Mouse (Mus musculus): ENCODE measurements around the gene Rab26. TPM values are rescaled to one million over a fixed set of nuclear protein-coding genes. Genes with fewer than 3 reads are reported as not detected.

Gene Rab26
- polyA plus RNA-seq, 1 experiment from 2014 or later: 6.6 TPM

DNA sequence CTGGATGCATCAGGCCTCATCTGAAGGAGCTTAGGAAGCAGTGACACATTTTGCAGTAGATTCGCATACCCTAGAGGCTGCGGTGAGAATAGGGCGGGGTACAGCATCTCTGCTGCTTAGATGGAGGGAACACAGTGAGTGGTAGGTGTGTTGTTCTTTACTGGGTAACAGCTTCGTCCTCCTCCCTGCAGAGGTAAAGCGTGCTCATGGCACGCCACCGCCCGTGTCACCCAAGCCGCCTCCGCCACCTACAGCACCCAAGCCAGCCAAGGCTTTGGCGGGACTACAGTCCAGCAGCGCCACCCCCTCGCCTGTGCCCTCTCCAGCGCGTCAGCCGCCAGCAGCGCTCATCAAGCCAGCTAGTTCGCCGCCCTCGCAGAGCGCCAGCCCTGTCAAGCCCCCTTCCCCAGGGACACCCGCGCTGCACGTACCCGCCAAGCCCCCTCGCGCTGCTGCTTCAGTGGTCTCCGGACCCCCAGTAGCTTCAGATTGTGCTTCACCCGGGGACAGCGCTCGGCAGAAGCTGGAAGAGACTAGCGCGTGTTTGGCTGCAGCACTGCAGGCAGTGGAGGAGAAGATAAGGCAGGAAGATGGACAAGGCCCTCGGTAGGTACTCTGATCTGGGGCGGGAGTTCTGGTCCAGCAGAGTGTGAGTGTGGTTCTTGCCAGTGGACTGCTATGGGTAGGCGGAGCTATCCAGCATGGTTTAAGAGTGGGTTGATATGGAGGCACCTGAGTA, 27.5 kb downstream of the Rab26 start:
- Histone ChIP-seq H3K36me3 (ENCODE audit: control insufficient read depth, insufficient read depth, low read length) (peaks cover 19% of the 10 kb centered on the region), H3K27ac (ENCODE audit: low read length) (no peak overlapping the region), H3K9ac (ENCODE audit: low read depth, low read length) (peak overlapping the region; percentile 58), H3K9me3 (ENCODE audit: control insufficient read depth, low read length) (no peaks in the 10 kb centered on the region), H3K4me2 (ENCODE audit: low read depth, low read length) (peak overlapping the region; percentile 48), H3K4me3 (ENCODE audit: low read length) (peak overlapping the region; percentile 24; the same call in 1 of the 2 replicates), H3K4me1 (ENCODE audit: control insufficient read depth, insufficient read depth, low read length) (peaks cover 14% of the 10 kb centered on the region), H3K27me3 (replicated peaks; ENCODE audit: control insufficient read depth, insufficient read depth, low read length) (no peaks in the 10 kb centered on the region)
- WGBS: 33% methylated on average over 36 of the region's 36 CpGs
- ATAC-seq: peak; percentile 45

DNA sequence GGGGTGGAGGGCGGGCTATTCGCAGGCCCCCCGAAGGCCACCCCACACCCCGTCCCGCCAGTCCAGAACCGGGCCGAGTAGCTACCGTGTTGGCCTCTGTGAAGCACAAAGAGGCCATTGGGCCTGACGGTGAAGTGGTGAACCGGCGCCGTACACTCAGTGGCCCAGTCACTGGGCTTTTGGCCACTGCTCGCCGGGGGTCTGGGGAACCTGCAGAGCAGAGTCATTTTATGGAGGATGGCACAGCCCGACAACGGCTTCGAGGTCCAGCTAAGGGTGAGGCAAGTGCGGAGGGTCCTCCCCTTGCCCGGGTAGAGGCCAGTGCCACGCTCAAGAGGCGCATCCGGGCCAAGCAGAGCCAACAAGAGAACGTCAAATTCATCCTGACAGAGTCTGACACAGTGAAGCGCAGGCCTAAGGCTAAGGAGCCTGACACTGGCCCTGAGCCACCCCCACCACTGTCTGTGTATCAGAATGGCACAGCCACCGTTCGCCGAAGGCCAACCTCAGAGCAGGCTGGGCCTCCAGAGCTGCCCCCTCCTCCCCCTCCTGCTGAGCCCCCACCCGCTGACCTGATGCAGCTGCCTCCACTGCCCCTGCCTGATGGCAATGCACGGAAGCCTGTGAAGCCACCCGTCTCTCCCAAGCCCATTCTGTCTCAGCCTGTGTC, 28.6 kb downstream of the Rab26 start:
- no peak overlapping the region for H3K9ac ChIP-seq (ENCODE audit: low read depth, low read length)
- H3K9me3 ChIP-seq (ENCODE audit: control insufficient read depth, low read length): no peaks in the 10 kb centered on the region
- peaks cover 14% of the 10 kb centered on the region for H3K4me1 ChIP-seq (ENCODE audit: control insufficient read depth, insufficient read depth, low read length)
- peaks cover 14% of the 10 kb centered on the region for H3K36me3 ChIP-seq (ENCODE audit: control insufficient read depth, insufficient read depth, low read length)
- ATAC-seq: no peak
- no peak overlapping the region for H3K4me3 ChIP-seq (ENCODE audit: low read length)
- no peak overlapping the region for H3K27ac ChIP-seq (ENCODE audit: low read length)
- no peak overlapping the region for H3K4me2 ChIP-seq (ENCODE audit: low read depth, low read length)
- H3K27me3 ChIP-seq (replicated peaks; ENCODE audit: control insufficient read depth, insufficient read depth, low read length): no peaks in the 10 kb centered on the region
- WGBS: 88% methylated on average over 30 of the region's 30 CpGs

DNA sequence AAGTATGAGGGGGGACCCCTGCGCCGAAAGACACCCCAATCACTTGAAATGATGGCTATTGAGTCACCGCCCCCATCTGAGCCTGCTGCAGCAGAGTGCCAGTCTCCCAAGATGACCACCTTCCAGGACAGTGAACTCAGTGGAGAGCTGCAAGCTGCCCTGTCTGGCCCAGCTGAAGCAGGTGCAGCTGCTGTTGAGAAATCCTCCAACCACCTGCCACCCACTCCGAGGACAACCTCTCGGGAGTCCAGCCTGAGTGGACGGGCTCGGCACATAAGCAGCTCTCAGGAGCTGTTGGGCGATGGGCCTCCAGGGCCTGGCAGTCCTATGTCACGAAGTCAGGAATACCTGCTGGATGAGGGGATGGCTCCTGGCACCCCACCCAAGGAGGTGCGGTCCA, 29.9 kb downstream of the Rab26 start:
- no peak overlapping the region for H3K27ac ChIP-seq (ENCODE audit: low read length)
- peaks cover 14% of the 10 kb centered on the region for H3K4me1 ChIP-seq (ENCODE audit: control insufficient read depth, insufficient read depth, low read length)
- H3K36me3 ChIP-seq (ENCODE audit: control insufficient read depth, insufficient read depth, low read length): peaks cover 6% of the 10 kb centered on the region; the same call in 1 of the 2 replicates
- no peak overlapping the region for H3K4me2 ChIP-seq (ENCODE audit: low read depth, low read length)
- no peak overlapping the region for H3K4me3 ChIP-seq (ENCODE audit: low read length)
- no peak overlapping the region for H3K9ac ChIP-seq (ENCODE audit: low read depth, low read length)
- no peaks in the 10 kb centered on the region for H3K27me3 ChIP-seq (replicated peaks; ENCODE audit: control insufficient read depth, insufficient read depth, low read length)
- no peak for ATAC-seq
- H3K9me3 ChIP-seq (ENCODE audit: control insufficient read depth, low read length): no peaks in the 10 kb centered on the region
- WGBS: 90% methylated on average over 10 of the region's 10 CpGs

DNA sequence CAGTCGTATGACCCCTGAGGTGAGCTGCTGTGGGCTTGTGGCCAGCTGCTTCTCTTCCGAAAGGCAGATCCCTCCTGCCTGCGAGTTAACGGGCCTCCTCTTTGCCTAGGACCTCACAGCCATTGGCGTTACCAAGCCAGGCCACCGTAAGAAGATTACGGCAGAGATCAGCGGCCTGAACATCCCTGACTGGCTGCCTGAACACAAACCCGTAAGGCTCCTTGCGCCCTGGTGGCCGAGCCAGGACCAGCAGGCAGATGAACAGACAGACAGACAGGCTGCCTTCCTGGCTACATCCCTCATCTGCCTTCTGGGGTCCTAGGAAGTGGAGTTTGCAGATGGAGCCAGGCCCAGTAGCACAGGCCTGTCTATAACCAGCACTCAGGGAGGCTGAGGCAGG, 31.8 kb downstream of the Rab26 start:
- no peak overlapping the region for H3K27ac ChIP-seq (ENCODE audit: low read length)
- peaks cover 8% of the 10 kb centered on the region for H3K4me1 ChIP-seq (ENCODE audit: control insufficient read depth, insufficient read depth, low read length)
- H3K9me3 ChIP-seq (ENCODE audit: control insufficient read depth, low read length): no peaks in the 10 kb centered on the region
- H3K4me2 ChIP-seq (ENCODE audit: low read depth, low read length): no peak overlapping the region
- no peak overlapping the region for H3K4me3 ChIP-seq (ENCODE audit: low read length)
- H3K36me3 ChIP-seq (ENCODE audit: control insufficient read depth, insufficient read depth, low read length): 0 out of 2 replicates have a peak, but pooled peaks cover 3% of the 10 kb centered on the region
- H3K27me3 ChIP-seq (replicated peaks; ENCODE audit: control insufficient read depth, insufficient read depth, low read length): no peaks in the 10 kb centered on the region
- WGBS: 47% methylated on average over 11 of the region's 11 CpGs
- ATAC-seq: no peak
- no peak overlapping the region for H3K9ac ChIP-seq (ENCODE audit: low read depth, low read length)

DNA sequence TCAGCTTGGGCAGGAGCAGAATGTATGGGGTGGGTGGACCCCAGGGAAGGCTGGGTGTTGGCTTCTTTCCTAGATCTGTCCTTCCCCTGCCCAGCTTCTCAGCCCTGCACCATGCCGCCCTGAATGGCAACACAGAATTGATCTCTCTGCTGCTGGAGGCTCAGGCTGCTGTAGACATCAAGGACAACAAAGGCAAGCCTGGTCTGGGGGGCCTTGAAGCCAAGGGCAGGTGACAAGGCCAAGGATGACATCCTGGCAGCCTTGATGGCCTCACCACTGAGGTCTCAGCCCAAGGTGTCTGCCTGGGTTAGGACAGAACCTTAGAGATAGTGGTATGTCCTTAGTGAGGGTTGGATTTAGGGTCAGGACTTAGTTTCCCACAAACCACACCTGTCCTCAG, 38.0 kb downstream of the Rab26 start:
- H3K4me2 ChIP-seq (ENCODE audit: low read depth, low read length): no peak overlapping the region
- no peaks in the 10 kb centered on the region for H3K9me3 ChIP-seq (ENCODE audit: control insufficient read depth, low read length)
- ATAC-seq: no peak
- H3K27ac ChIP-seq (ENCODE audit: low read length): no peak overlapping the region
- no peak overlapping the region for H3K4me3 ChIP-seq (ENCODE audit: low read length)
- no peak overlapping the region; the same call in 1 of the 2 replicates for H3K9ac ChIP-seq (ENCODE audit: low read depth, low read length)
- no peaks in the 10 kb centered on the region for H3K27me3 ChIP-seq (replicated peaks; ENCODE audit: control insufficient read depth, insufficient read depth, low read length)
- H3K4me1 ChIP-seq (ENCODE audit: control insufficient read depth, insufficient read depth, low read length): no peaks in the 10 kb centered on the region
- WGBS: 80% methylated on average over 1 of the region's 1 CpGs
- no peaks in the 10 kb centered on the region for H3K36me3 ChIP-seq (ENCODE audit: control insufficient read depth, insufficient read depth, low read length)

DNA sequence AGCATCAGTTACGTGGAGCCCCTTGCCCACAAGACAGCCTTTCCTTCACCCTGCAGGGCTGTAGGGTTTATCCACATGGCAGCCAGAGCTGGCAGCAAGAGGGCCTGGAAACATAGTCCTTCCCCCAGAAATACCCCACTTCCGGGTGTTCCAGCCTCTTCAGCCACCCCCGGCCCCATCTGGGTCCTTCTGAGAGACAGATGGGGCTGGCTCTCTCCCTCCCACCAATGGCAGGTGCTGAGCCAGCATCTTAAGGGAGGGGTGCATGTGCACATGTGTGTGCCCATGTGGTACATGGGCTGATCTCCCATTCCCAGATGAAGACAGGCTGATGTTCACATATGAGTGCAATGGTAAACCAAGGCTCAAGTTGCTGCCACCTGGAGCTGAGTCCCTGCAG, 38.6 kb downstream of the Rab26 start:
- 83% methylated on average over 3 of the region's 3 CpGs for WGBS
- no peak for ATAC-seq
- Histone ChIP-seq H3K4me3 (ENCODE audit: low read length) (no peak overlapping the region), H3K27ac (ENCODE audit: low read length) (no peak overlapping the region), H3K4me2 (ENCODE audit: low read depth, low read length) (no peak overlapping the region), H3K27me3 (replicated peaks; ENCODE audit: control insufficient read depth, insufficient read depth, low read length) (no peaks in the 10 kb centered on the region), H3K9ac (ENCODE audit: low read depth, low read length) (0 out of 2 replicates have a peak overlapping the region, but pooled peaks have one; percentile 19), H3K9me3 (ENCODE audit: control insufficient read depth, low read length) (no peaks in the 10 kb centered on the region), H3K36me3 (ENCODE audit: control insufficient read depth, insufficient read depth, low read length) (no peaks in the 10 kb centered on the region), H3K4me1 (ENCODE audit: control insufficient read depth, insufficient read depth, low read length) (no peaks in the 10 kb centered on the region)

DNA sequence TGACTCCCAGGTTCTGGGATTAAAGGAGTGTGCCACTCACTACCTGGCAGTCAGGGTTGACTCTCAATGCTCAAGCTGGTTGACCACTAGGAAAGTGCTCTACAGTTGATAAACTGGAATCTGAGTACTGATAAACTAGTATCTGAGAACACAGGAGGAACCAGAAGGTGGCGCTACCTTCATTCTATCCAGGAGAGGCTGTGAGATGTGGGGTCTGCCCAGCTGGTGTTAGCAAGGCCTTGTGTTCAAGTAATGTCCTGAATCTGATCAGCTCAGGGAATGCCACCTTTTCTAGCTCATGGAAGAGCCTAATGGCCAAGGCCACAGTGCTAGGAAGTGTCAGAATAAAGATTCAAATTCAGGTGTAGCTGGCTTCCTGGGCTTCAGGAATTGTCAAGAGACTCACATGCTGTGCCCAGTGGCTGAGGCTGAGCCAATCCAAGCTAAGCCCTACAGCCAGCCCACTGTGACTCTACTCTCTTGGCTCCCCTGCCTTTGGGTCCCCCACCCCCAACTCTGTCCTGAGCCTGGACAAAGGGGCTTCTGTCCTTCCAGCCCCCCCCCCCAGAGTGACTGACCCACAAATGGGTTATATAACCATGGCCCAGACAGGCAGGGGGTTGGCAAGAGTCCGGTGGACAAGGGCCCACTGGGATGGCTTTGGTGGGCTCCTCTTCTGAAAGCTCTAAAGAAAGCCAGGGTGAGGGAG, 39.2 kb downstream of the Rab26 start:
- no peak overlapping the region for H3K9ac ChIP-seq (ENCODE audit: low read depth, low read length)

DNA sequence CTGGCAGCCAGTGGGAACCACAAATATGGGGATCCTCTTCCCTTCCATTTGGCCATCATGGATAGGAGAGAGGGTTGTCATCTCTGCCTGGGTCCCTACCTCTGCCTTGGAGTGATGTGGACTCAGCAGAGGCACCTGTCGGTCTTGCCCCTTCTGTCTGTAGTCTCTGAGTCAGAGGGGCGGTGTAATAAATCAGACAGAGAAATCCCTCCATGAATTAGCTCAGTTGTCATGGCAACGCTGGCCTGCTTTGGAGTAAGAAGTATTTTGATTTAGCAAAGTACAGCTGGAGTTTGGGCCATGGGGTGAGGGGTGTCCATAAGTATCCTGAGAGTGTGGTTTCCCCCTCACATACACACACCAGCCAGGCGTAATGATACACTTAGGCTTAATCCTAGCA, 43.6 kb downstream of the Rab26 start:
- Histone ChIP-seq H3K27ac (ENCODE audit: low read length) (no peak overlapping the region), H3K27me3 (replicated peaks; ENCODE audit: control insufficient read depth, insufficient read depth, low read length) (peaks cover 21% of the 10 kb centered on the region), H3K4me3 (ENCODE audit: low read length) (no peak overlapping the region), H3K9me3 (ENCODE audit: control insufficient read depth, low read length) (no peaks in the 10 kb centered on the region), H3K36me3 (ENCODE audit: control insufficient read depth, insufficient read depth, low read length) (no peaks in the 10 kb centered on the region), H3K4me1 (ENCODE audit: control insufficient read depth, insufficient read depth, low read length) (peaks cover 15% of the 10 kb centered on the region), H3K4me2 (ENCODE audit: low read depth, low read length) (no peak overlapping the region), H3K9ac (ENCODE audit: low read depth, low read length) (no peak overlapping the region)
- ATAC-seq: no peak
- WGBS: 79% methylated on average over 4 of the region's 4 CpGs

More for the DNA sequence above, 39.2 kb downstream of the Rab26 start:
- no peak overlapping the region for H3K27ac ChIP-seq (ENCODE audit: low read length)
- H3K36me3 ChIP-seq (ENCODE audit: control insufficient read depth, insufficient read depth, low read length): no peaks in the 10 kb centered on the region
- no peak overlapping the region for H3K4me3 ChIP-seq (ENCODE audit: low read length)
- no peaks in the 10 kb centered on the region for H3K4me1 ChIP-seq (ENCODE audit: control insufficient read depth, insufficient read depth, low read length)
- ATAC-seq: peak; percentile 39; the same call in 1 of the 2 replicates
- 35% methylated on average over 2 of the region's 2 CpGs for WGBS
- H3K4me2 ChIP-seq (ENCODE audit: low read depth, low read length): no peak overlapping the region
- H3K27me3 ChIP-seq (replicated peaks; ENCODE audit: control insufficient read depth, insufficient read depth, low read length): peaks cover 5% of the 10 kb centered on the region; the same call in 1 of the 2 replicates
- no peaks in the 10 kb centered on the region for H3K9me3 ChIP-seq (ENCODE audit: control insufficient read depth, low read length)
